Mouse (Mus musculus): ENCODE results near the gene Gm44502.

DNA sequence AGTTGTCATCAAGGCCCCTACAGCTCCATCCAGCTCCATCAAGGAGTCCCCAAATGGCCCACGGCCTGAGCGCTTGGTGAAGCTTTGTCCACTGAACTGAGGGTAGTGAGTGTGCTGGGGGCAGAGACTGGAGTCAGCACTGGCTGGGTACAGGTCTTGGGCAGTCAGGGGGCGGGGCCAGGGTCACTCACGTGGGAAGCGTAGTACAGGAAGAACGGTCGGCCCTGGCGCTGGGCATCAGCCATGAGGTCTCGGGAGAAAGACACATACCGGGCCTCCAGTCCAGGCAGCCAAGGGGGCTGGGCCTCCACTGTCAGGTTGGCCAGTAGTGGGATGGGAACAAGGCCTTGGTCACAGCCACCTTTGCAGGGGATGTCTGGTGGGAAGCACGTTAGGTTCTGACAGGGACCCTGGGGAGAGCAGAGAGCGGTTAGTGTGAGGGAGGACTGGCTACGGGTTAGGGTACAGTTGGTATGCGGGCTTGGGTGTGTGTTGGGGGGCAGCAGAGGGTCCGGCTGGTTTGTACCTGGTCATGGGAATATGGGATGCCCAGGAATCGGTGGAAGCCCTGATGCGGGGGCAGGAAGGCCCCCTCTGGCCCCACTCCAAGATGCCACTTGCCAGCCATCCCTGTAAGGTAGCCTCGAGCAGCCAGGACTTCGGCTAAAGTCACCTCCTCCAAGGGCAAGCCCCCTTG lies 45.2 kb upstream of the Gm44502 start:
- TF ChIP-seq POLR2A (IDR thresholded peaks at IDR 0.05; ENCODE audit: low read depth, low read length) (no peak), CTCF (conservative IDR thresholded peaks at IDR 0.05; ENCODE audit: insufficient read depth, insufficient read length, low read depth, low read length) (no peak)

Data from kidney, adult 2 months (tissue).